Mouse (Mus musculus): ENCODE measurements around the gene Grtp1. TPM values are rescaled to one million over a fixed set of nuclear protein-coding genes. Genes with fewer than 3 reads are reported as not detected.
A peak's percentile ranks its signal among the peaks of the same experiment; 100 is the strongest.

Gene Grtp1
- polyA plus RNA-seq, 1 experiment from 2014 or later: 75.3 TPM

- no peaks in the 10 kb centered on the region for H3K27me3 ChIP-seq (replicated peaks; ENCODE audit: control insufficient read depth, insufficient read depth, low read length)
- H3K4me1 ChIP-seq (ENCODE audit: control insufficient read depth, insufficient read depth, low read length): no peaks in the 10 kb centered on the region
- no peaks in the 10 kb centered on the region for H3K36me3 ChIP-seq (ENCODE audit: control insufficient read depth, insufficient read depth, low read length)
- H3K27ac ChIP-seq (ENCODE audit: low read length): no peak overlapping the region
- H3K9me3 ChIP-seq (ENCODE audit: control insufficient read depth, low read length): no peaks in the 10 kb centered on the region
- ATAC-seq: no peak
- no peak overlapping the region for H3K4me3 ChIP-seq (ENCODE audit: low read length)
- 54% methylated on average over 3 of the region's 3 CpGs for WGBS
- no peak overlapping the region for H3K9ac ChIP-seq (ENCODE audit: low read depth, low read length)
- no peak overlapping the region for H3K4me2 ChIP-seq (ENCODE audit: low read depth, low read length)
Observed at GRCm38 (mm10) chr8:13227184-13227583, 26.8 kb upstream of the Grtp1 start.

- Histone ChIP-seq H3K36me3 (ENCODE audit: control insufficient read depth, insufficient read depth, low read length) (no peaks in the 10 kb centered on the region), H3K4me3 (ENCODE audit: low read length) (no peak overlapping the region), H3K27me3 (replicated peaks; ENCODE audit: control insufficient read depth, insufficient read depth, low read length) (no peaks in the 10 kb centered on the region), H3K4me2 (ENCODE audit: low read depth, low read length) (no peak overlapping the region), H3K9me3 (ENCODE audit: control insufficient read depth, low read length) (no peaks in the 10 kb centered on the region), H3K4me1 (ENCODE audit: control insufficient read depth, insufficient read depth, low read length) (no peaks in the 10 kb centered on the region), H3K27ac (ENCODE audit: low read length) (no peak overlapping the region), H3K9ac (ENCODE audit: low read depth, low read length) (no peak overlapping the region)
- whole genome bisulfite sequencing: 67% methylated on average over 6 of the region's 6 CpGs
- ATAC-seq: no peak
Observed at GRCm38 (mm10) chr8:13226288-13226687, 25.9 kb upstream of the Grtp1 start.

GRCm38 (mm10) chr8:13224426-13224825 lies 24.0 kb upstream of the Grtp1 start:
- ATAC-seq: no peak
- WGBS: 83% methylated on average over 9 of the region's 9 CpGs
- no peak overlapping the region for H3K27ac ChIP-seq (ENCODE audit: low read length)
- no peaks in the 10 kb centered on the region for H3K9me3 ChIP-seq (ENCODE audit: control insufficient read depth, low read length)
- no peaks in the 10 kb centered on the region for H3K4me1 ChIP-seq (ENCODE audit: control insufficient read depth, insufficient read depth, low read length)
- no peak overlapping the region for H3K4me2 ChIP-seq (ENCODE audit: low read depth, low read length)
- H3K36me3 ChIP-seq (ENCODE audit: control insufficient read depth, insufficient read depth, low read length): no peaks in the 10 kb centered on the region
- no peak overlapping the region for H3K9ac ChIP-seq (ENCODE audit: low read depth, low read length)
- H3K27me3 ChIP-seq (replicated peaks; ENCODE audit: control insufficient read depth, insufficient read depth, low read length): no peaks in the 10 kb centered on the region
- H3K4me3 ChIP-seq (ENCODE audit: low read length): no peak overlapping the region

- Histone ChIP-seq H3K27ac (ENCODE audit: low read length) (no peak overlapping the region), H3K4me1 (ENCODE audit: control insufficient read depth, insufficient read depth, low read length) (peaks cover 4% of the 10 kb centered on the region), H3K9me3 (ENCODE audit: control insufficient read depth, low read length) (no peaks in the 10 kb centered on the region), H3K27me3 (replicated peaks; ENCODE audit: control insufficient read depth, insufficient read depth, low read length) (no peaks in the 10 kb centered on the region), H3K4me3 (ENCODE audit: low read length) (no peak overlapping the region), H3K36me3 (ENCODE audit: control insufficient read depth, insufficient read depth, low read length) (no peaks in the 10 kb centered on the region), H3K4me2 (ENCODE audit: low read depth, low read length) (no peak overlapping the region), H3K9ac (ENCODE audit: low read depth, low read length) (no peak overlapping the region)
- ATAC-seq: no peak
- 82% methylated on average over 4 of the region's 4 CpGs for WGBS
Observed at GRCm38 (mm10) chr8:13218441-13218840, 18.0 kb upstream of the Grtp1 start.

GRCm38 (mm10) chr8:13217986-13218385 lies 17.6 kb upstream of the Grtp1 start:
- no peak overlapping the region for H3K4me3 ChIP-seq (ENCODE audit: low read length)
- no peak overlapping the region for H3K9ac ChIP-seq (ENCODE audit: low read depth, low read length)
- no peak for ATAC-seq
- no peaks in the 10 kb centered on the region for H3K27me3 ChIP-seq (replicated peaks; ENCODE audit: control insufficient read depth, insufficient read depth, low read length)
- H3K36me3 ChIP-seq (ENCODE audit: control insufficient read depth, insufficient read depth, low read length): no peaks in the 10 kb centered on the region
- no peaks in the 10 kb centered on the region for H3K9me3 ChIP-seq (ENCODE audit: control insufficient read depth, low read length)
- H3K27ac ChIP-seq (ENCODE audit: low read length): no peak overlapping the region
- peaks cover 8% of the 10 kb centered on the region for H3K4me1 ChIP-seq (ENCODE audit: control insufficient read depth, insufficient read depth, low read length)
- no peak overlapping the region for H3K4me2 ChIP-seq (ENCODE audit: low read depth, low read length)

GRCm38 (mm10) chr8:13217093-13217492 lies 16.7 kb upstream of the Grtp1 start:
- Histone ChIP-seq H3K9me3 (ENCODE audit: control insufficient read depth, low read length) (no peaks in the 10 kb centered on the region), H3K36me3 (ENCODE audit: control insufficient read depth, insufficient read depth, low read length) (no peaks in the 10 kb centered on the region), H3K27me3 (replicated peaks; ENCODE audit: control insufficient read depth, insufficient read depth, low read length) (no peaks in the 10 kb centered on the region), H3K27ac (ENCODE audit: low read length) (no peak overlapping the region), H3K4me3 (ENCODE audit: low read length) (no peak overlapping the region), H3K4me2 (ENCODE audit: low read depth, low read length) (no peak overlapping the region), H3K9ac (ENCODE audit: low read depth, low read length) (no peak overlapping the region), H3K4me1 (ENCODE audit: control insufficient read depth, insufficient read depth, low read length) (peaks cover 8% of the 10 kb centered on the region)
- 16% methylated on average over 5 of the region's 5 CpGs for WGBS
- ATAC-seq: no peak

GRCm38 (mm10) chr8:13216386-13216785 lies 16.0 kb upstream of the Grtp1 start:
- no peak for ATAC-seq
- Histone ChIP-seq H3K4me2 (ENCODE audit: low read depth, low read length) (no peak overlapping the region), H3K36me3 (ENCODE audit: control insufficient read depth, insufficient read depth, low read length) (no peaks in the 10 kb centered on the region), H3K9ac (ENCODE audit: low read depth, low read length) (no peak overlapping the region), H3K9me3 (ENCODE audit: control insufficient read depth, low read length) (no peaks in the 10 kb centered on the region), H3K4me3 (ENCODE audit: low read length) (no peak overlapping the region), H3K27ac (ENCODE audit: low read length) (no peak overlapping the region), H3K4me1 (ENCODE audit: control insufficient read depth, insufficient read depth, low read length) (peaks cover 8% of the 10 kb centered on the region), H3K27me3 (replicated peaks; ENCODE audit: control insufficient read depth, insufficient read depth, low read length) (no peaks in the 10 kb centered on the region)
- 61% methylated on average over 8 of the region's 8 CpGs for WGBS

GRCm38 (mm10) chr8:13213479-13214268 lies 13.3 kb upstream of the Grtp1 start:
- no peak overlapping the region for H3K4me2 ChIP-seq (ENCODE audit: low read depth, low read length)
- 25% methylated on average over 10 of the region's 10 CpGs for WGBS

GRCm38 (mm10) chr8:13209770-13210169 lies 9.3 kb upstream of the Grtp1 start:
- H3K4me1 ChIP-seq (ENCODE audit: control insufficient read depth, insufficient read depth, low read length): peaks cover 12% of the 10 kb centered on the region
- H3K4me3 ChIP-seq (ENCODE audit: low read length): no peak overlapping the region
- no peak overlapping the region for H3K27ac ChIP-seq (ENCODE audit: low read length)
- H3K36me3 ChIP-seq (ENCODE audit: control insufficient read depth, insufficient read depth, low read length): no peaks in the 10 kb centered on the region
- no peaks in the 10 kb centered on the region for H3K27me3 ChIP-seq (replicated peaks; ENCODE audit: control insufficient read depth, insufficient read depth, low read length)
- WGBS: 65% methylated on average over 1 of the region's 1 CpGs
- no peaks in the 10 kb centered on the region for H3K9me3 ChIP-seq (ENCODE audit: control insufficient read depth, low read length)
- no peak overlapping the region for H3K4me2 ChIP-seq (ENCODE audit: low read depth, low read length)
- ATAC-seq: no peak
- no peak overlapping the region for H3K9ac ChIP-seq (ENCODE audit: low read depth, low read length)

More at GRCm38 (mm10) chr8:13213479-13214268, 13.3 kb upstream of the Grtp1 start:
- Histone ChIP-seq H3K27ac (ENCODE audit: low read length) (no peak overlapping the region), H3K36me3 (ENCODE audit: control insufficient read depth, insufficient read depth, low read length) (no peaks in the 10 kb centered on the region), H3K4me3 (ENCODE audit: low read length) (no peak overlapping the region), H3K9ac (ENCODE audit: low read depth, low read length) (no peak overlapping the region), H3K27me3 (replicated peaks; ENCODE audit: control insufficient read depth, insufficient read depth, low read length) (no peaks in the 10 kb centered on the region), H3K4me1 (ENCODE audit: control insufficient read depth, insufficient read depth, low read length) (peaks cover 8% of the 10 kb centered on the region), H3K9me3 (ENCODE audit: control insufficient read depth, low read length) (no peaks in the 10 kb centered on the region)
- ATAC-seq: peak; percentile 74

Measured in intestine, embryonic 16.5 days (tissue).